Mouse (Mus musculus): Measurements from ENCODE around the gene Hnrnpa0.

Gene Hnrnpa0

GRCm38 (mm10) chr13:58128396-58128767, at the start of gene Hnrnpa0:
Gene Hnrnpa0 (minus strand): TSS chr13:58128556.
- TF ChIP-seq GATA4 (IDR thresholded peaks at IDR 0.05; ENCODE audit: insufficient replicate concordance, low read length) = no peak

- TF ChIP-seq GATA4 (IDR thresholded peaks at IDR 0.05; ENCODE audit: insufficient replicate concordance, low read length) = no peak
These were observed 49.3 kb upstream of the Hnrnpa0 start for GRCm38 (mm10) chr13:58177511-58178208.

- no peak for TF ChIP-seq GATA4 (IDR thresholded peaks at IDR 0.05; ENCODE audit: insufficient replicate concordance, low read length)
These were observed 47.7 kb upstream of the Hnrnpa0 start for GRCm38 (mm10) chr13:58176105-58176504.

GRCm38 (mm10) chr13:58168119-58168518, 39.8 kb upstream of the Hnrnpa0 start:
- no peak for TF ChIP-seq GATA4 (IDR thresholded peaks at IDR 0.05; ENCODE audit: insufficient replicate concordance, low read length)

- TF ChIP-seq GATA4 (IDR thresholded peaks at IDR 0.05; ENCODE audit: insufficient replicate concordance, low read length) = no peak
These were observed 35.0 kb upstream of the Hnrnpa0 start for GRCm38 (mm10) chr13:58163343-58163742.

- TF ChIP-seq GATA4 (IDR thresholded peaks at IDR 0.05; ENCODE audit: insufficient replicate concordance, low read length) = no peak
These were observed 32.4 kb upstream of the Hnrnpa0 start for GRCm38 (mm10) chr13:58160761-58161160.

- no peak for TF ChIP-seq GATA4 (IDR thresholded peaks at IDR 0.05; ENCODE audit: insufficient replicate concordance, low read length)
These were observed 29.9 kb upstream of the Hnrnpa0 start for GRCm38 (mm10) chr13:58158099-58158912.

- TF ChIP-seq GATA4 (IDR thresholded peaks at IDR 0.05; ENCODE audit: insufficient replicate concordance, low read length) = no peak
These were observed 29.2 kb upstream of the Hnrnpa0 start, which contains the start of gene Idnk for GRCm38 (mm10) chr13:58157447-58158098. Gene Idnk (plus strand): TSS chr13:58157649.

GRCm38 (mm10) chr13:58157036-58157435, 28.7 kb upstream of the Hnrnpa0 start:
- TF ChIP-seq GATA4 (IDR thresholded peaks at IDR 0.05; ENCODE audit: insufficient replicate concordance, low read length) = no peak

GRCm38 (mm10) chr13:58156031-58156430, 27.7 kb upstream of the Hnrnpa0 start:
- TF ChIP-seq GATA4 (IDR thresholded peaks at IDR 0.05; ENCODE audit: insufficient replicate concordance, low read length) = no peak

GRCm38 (mm10) chr13:58150442-58150841, 22.1 kb upstream of the Hnrnpa0 start:
- no peak for TF ChIP-seq GATA4 (IDR thresholded peaks at IDR 0.05; ENCODE audit: insufficient replicate concordance, low read length)

GRCm38 (mm10) chr13:58149629-58150028, 21.3 kb upstream of the Hnrnpa0 start:
- no peak for TF ChIP-seq GATA4 (IDR thresholded peaks at IDR 0.05; ENCODE audit: insufficient replicate concordance, low read length)

- TF ChIP-seq GATA4 (IDR thresholded peaks at IDR 0.05; ENCODE audit: insufficient replicate concordance, low read length) = no peak
These were observed 20.7 kb upstream of the Hnrnpa0 start for GRCm38 (mm10) chr13:58149033-58149558.

GRCm38 (mm10) chr13:58148256-58148831, 20.0 kb upstream of the Hnrnpa0 start:
- TF ChIP-seq GATA4 (IDR thresholded peaks at IDR 0.05; ENCODE audit: insufficient replicate concordance, low read length) = no peak; the same call in 1 of the 2 replicates

- TF ChIP-seq GATA4 (IDR thresholded peaks at IDR 0.05; ENCODE audit: insufficient replicate concordance, low read length) = no peak
These were observed 19.4 kb upstream of the Hnrnpa0 start for GRCm38 (mm10) chr13:58147760-58148159.

Measured in liver, adult (tissue).